Mouse (Mus musculus): ENCODE data around the gene Ccnq. TPM values are rescaled to one million over a fixed set of nuclear protein-coding genes. Genes with fewer than 3 reads are reported as not detected.

Gene Ccnq
- total RNA-seq, 4 experiments from 2014 or later = 17.3 to 23.0 (median 21.9) TPM

Small RNA genes lying within 50 kb of the gene (microRNA-seq; reads per million reads assigned to microRNA genes)
- gene Gm23840 = 0 reads per million in 2 experiments

Other genes starting within 250 kb of the Ccnq start
- 1 to 10 TPM; 1.3 to 2.1 (median 1.6) TPM for gene Sebox, start 248.3 kb downstream of the Ccnq start, total RNA-seq (2022)
- gene Tmem199, start 239.6 kb downstream of the Ccnq start, total RNA-seq (2022) = 10 to 100 TPM; 39.4 to 42.9 (median 41.8) TPM
- 100 to 1,000 TPM; 116 to 125 (median 118) TPM for gene Poldip2, start 239.5 kb downstream of the Ccnq start, total RNA-seq (2022)
- 10 to 100 TPM; 32.8 to 36.6 (median 34.2) TPM for gene Tnfaip1, start 215.4 kb downstream of the Ccnq start, total RNA-seq (2022)
- gene Ift20, start 215.4 kb downstream of the Ccnq start, total RNA-seq (2022) = 10 to 100 TPM; 79.7 to 81.6 (median 80.9) TPM
- 10 to 100 TPM; 23.7 to 29.6 (median 26.6) TPM for gene Tmem97, start 201.0 kb downstream of the Ccnq start, total RNA-seq (2022)
- gene Nlk, start 54.4 kb downstream of the Ccnq start, total RNA-seq (2022) = 10 to 100 TPM; 84.1 to 92.5 (median 87.6) TPM
- 10 to 100 TPM; 29.1 to 37.1 (median 31.8) TPM for gene Lyrm9, start 74.9 kb upstream of the Ccnq start, total RNA-seq (2022)
- gene Nos2, start 169.1 kb upstream of the Ccnq start, total RNA-seq (2022) = under 1 TPM; 0.21 to 0.70 (median 0.49) TPM
- 10 to 100 TPM in 1 of 4 experiments, 1 to 10 TPM in 3; 4.8 to 13.3 (median 7.3) TPM for gene Lgals9, start 233.2 kb upstream of the Ccnq start, total RNA-seq (2022)